Mouse (Mus musculus) spleen, adult 2 months (tissue): ENCODE measurements around the gene Slc38a9. TPM values are rescaled to one million over a fixed set of nuclear protein-coding genes. Genes with fewer than 3 reads are reported as not detected.

ENCODE experiments used
- DNase-seq, 2 experiments: peaks; one replicate each; pipeline versions ENCODE4 v3.0.0 to v3.0.0-alpha.2; 2012 to 2021; ENCODE audit warnings: low spot score in 2 of 2, low read depth in 1 of 2
- H3K27ac ChIP-seq: fragments of 200-500 bp; 2 replicates; pipeline ENCODE4 v1.5.1; 2012; ENCODE audit warnings: low read length, inconsistent platforms; ENCODE audit not compliant: insufficient read depth
- H3K27me3 ChIP-seq: fragments of 200-500 bp; 2 replicates; pipeline ENCODE4 v1.6.1; 2012; ENCODE audit warnings: mild to moderate bottlenecking, moderate library complexity, low read length, inconsistent platforms; ENCODE audit not compliant: control insufficient read depth, insufficient read depth
- H3K36me3 ChIP-seq: fragments of 200-500 bp; 2 replicates; pipeline ENCODE4 v1.6.1; 2012; ENCODE audit warnings: mild to moderate bottlenecking, low read length, inconsistent platforms; ENCODE audit not compliant: control insufficient read depth, insufficient read depth
- H3K4me1 ChIP-seq: fragments of 200-500 bp; 2 replicates; pipeline ENCODE4 v1.6.1; 2011; ENCODE audit warnings: inconsistent platforms; ENCODE audit not compliant: control insufficient read depth, insufficient read depth, insufficient read length
- H3K4me3 ChIP-seq: fragments of 200-500 bp; 2 replicates; pipeline ENCODE4 v1.5.1; 2011; ENCODE audit warnings: mild to moderate bottlenecking, inconsistent platforms; ENCODE audit not compliant: insufficient read depth, insufficient read length; ENCODE audit errors: extremely low read depth
- CTCF ChIP-seq: fragments of 200-500 bp; IDR thresholded peaks from 2 replicates; pipeline ENCODE4 v1.5.1; 2011; ENCODE audit warnings: mild to moderate bottlenecking, inconsistent platforms; ENCODE audit not compliant: insufficient read depth, insufficient read length, insufficient replicate concordance; ENCODE audit errors: extremely low read depth
- POLR2A ChIP-seq: fragments of 200-500 bp; IDR thresholded peaks from 2 replicates; pipeline ENCODE4 v1.6.1; 2011; ENCODE audit warnings: low read depth, low read length, inconsistent platforms
- WGBS: fragments of 180-500 bp; shearing (Covaris S2); methylation state at CpG from one replicate; pipeline ENCODE4 v1.1.7; 2018; 5-methylcytosine and 5-hydroxymethylcytosine counted together
- polyA plus RNA-seq: library from polyadenylated mRNA; depleted of rRNA; stranded (reverse); fragments of >200 nt; gene quantifications from 2 replicates; pipeline ENCODE4 v1.2.3, GENCODE M21; 2012

Gene Slc38a9
- polyA plus RNA-seq, 1 experiment: 22.0 TPM

DNA sequence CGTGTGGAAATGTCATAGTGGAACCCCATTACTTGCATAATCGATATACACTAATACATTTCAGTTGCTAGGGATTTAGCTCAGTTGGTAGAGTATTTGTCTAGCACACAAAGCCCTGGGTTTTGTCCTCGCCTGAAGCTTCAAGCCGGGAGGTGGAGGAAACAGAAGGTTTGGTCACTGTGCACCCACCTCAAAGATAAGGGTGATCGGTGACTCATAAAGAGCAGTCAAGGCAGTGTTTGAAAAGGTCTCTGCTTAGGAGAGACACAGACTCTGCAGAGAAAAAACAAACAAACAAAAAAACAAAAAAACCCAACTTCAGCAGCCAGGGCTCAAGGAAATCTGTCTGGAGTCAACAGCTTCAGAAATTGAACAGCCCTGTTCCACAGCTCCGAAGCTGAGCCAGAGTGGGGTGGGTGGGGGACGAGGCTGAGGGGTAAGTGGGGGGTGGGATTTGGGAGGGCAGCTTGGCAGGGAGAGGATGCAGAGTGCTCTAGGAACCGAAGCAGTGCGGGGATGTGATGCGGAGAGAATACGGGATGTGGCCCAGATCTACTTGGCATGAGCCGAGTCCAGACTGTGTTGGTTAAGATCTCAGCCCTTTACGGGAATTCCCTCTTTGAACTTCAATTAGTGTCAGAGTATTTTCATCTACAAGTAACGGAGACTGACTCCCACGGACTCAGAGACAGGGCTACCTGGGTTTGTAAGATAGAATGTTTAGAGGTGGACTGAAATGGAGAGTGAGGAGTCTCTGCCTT, 99.4 kb downstream of the Slc38a9 start:
- H3K27me3 ChIP-seq: no peaks in the 10 kb centered on the region
- TF ChIP-seq CTCF (no peak), POLR2A (no peak)
- no peak overlapping the region for H3K27ac ChIP-seq
- peaks cover 2% of the 10 kb centered on the region; the same call in 1 of the 2 replicates for H3K4me1 ChIP-seq
- no peaks in the 10 kb centered on the region for H3K36me3 ChIP-seq
- WGBS: 73% methylated on average over 15 of the region's 15 CpGs
- no peak overlapping the region for H3K4me3 ChIP-seq
- no peak for DNase-seq

DNA sequence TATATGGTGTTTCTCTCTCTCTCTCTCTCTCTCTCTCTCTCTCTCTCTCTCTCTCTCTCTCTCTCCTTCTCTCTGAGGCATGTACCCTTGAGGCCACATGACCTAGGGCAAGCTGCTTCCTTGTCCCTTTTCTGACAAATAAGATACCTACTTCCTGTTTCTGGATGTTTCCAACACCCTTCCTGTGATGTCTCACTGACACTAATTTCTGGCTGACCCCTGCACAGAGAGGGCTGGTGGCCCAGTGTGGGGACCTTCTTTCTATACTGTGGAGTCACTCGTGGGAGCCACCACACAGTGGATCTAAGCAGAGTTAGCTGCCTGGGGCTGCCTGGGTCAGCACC, 100.0 kb downstream of the Slc38a9 start:
- no peak for DNase-seq
- H3K27ac ChIP-seq: peak overlapping the region; percentile 41; the same call in 1 of the 2 replicates
- no peaks in the 10 kb centered on the region for H3K36me3 ChIP-seq
- peaks cover 2% of the 10 kb centered on the region; the same call in 1 of the 2 replicates for H3K4me1 ChIP-seq
- TF ChIP-seq POLR2A: no peak
- TF ChIP-seq CTCF: no peak
- H3K27me3 ChIP-seq: no peaks in the 10 kb centered on the region
- 4% methylated on average over 1 of the region's 1 CpGs for WGBS
- H3K4me3 ChIP-seq: no peak overlapping the region

GRCm38 (mm10) chr13:112761787-112762186, 101.2 kb downstream of the Slc38a9 start:
- Histone ChIP-seq H3K27me3 (no peaks in the 10 kb centered on the region), H3K36me3 (no peaks in the 10 kb centered on the region), H3K27ac (0 out of 2 replicates have a peak overlapping the region, but pooled peaks have one; percentile 12), H3K4me3 (no peak overlapping the region), H3K4me1 (peaks cover 2% of the 10 kb centered on the region; the same call in 1 of the 2 replicates)
- DNase-seq: no peak
- TF ChIP-seq POLR2A: no peak
- TF ChIP-seq CTCF: no peak
- 38% methylated on average over 1 of the region's 1 CpGs for WGBS

GRCm38 (mm10) chr13:112762548-112762947, 102.0 kb downstream of the Slc38a9 start:
- DNase-seq: no peak
- Histone ChIP-seq H3K4me1 (peaks cover 2% of the 10 kb centered on the region; the same call in 1 of the 2 replicates), H3K27ac (no peak overlapping the region), H3K4me3 (no peak overlapping the region), H3K36me3 (no peaks in the 10 kb centered on the region), H3K27me3 (no peaks in the 10 kb centered on the region)
- 87% methylated on average over 4 of the region's 4 CpGs for WGBS
- no peak for TF ChIP-seq CTCF
- TF ChIP-seq POLR2A: no peak

- TF ChIP-seq POLR2A: no peak
- no peak for TF ChIP-seq CTCF
- Histone ChIP-seq H3K36me3 (no peaks in the 10 kb centered on the region), H3K4me1 (peaks cover 2% of the 10 kb centered on the region; the same call in 1 of the 2 replicates), H3K4me3 (no peak overlapping the region), H3K27me3 (no peaks in the 10 kb centered on the region), H3K27ac (no peak overlapping the region)
- 83% methylated on average over 10 of the region's 10 CpGs for WGBS
- DNase-seq: no peak
Measured at GRCm38 (mm10) chr13:112763531-112764091, 103.1 kb downstream of the Slc38a9 start.

DNA sequence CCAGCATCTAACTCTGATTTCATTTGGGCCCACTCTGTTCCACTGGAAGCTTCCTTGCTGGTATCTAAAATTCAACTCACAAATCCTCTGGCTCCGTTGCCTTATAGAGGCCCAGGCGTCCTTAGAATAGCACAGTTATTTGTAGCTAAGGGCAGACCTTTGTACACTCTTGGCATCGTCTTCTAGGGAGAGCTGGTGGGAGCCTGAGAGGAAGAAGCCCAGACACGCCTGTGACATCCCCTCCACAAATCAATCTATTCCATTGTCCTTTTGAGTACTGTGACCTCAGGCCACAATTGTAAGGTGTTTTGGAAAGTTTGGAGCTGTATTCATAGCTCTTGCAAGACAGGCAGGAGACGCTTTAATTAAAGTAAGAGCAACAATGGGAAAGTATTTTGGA, 104.0 kb downstream of the Slc38a9 start:
- no peak for DNase-seq
- no peak overlapping the region for H3K27ac ChIP-seq
- WGBS: 89% methylated on average over 5 of the region's 5 CpGs
- no peaks in the 10 kb centered on the region for H3K27me3 ChIP-seq
- H3K36me3 ChIP-seq: no peaks in the 10 kb centered on the region
- peaks cover 2% of the 10 kb centered on the region; the same call in 1 of the 2 replicates for H3K4me1 ChIP-seq
- no peak overlapping the region for H3K4me3 ChIP-seq
- TF ChIP-seq POLR2A (no peak), CTCF (no peak)

GRCm38 (mm10) chr13:112765654-112766053, 105.1 kb downstream of the Slc38a9 start:
- TF ChIP-seq POLR2A: no peak
- TF ChIP-seq CTCF: no peak
- H3K4me3 ChIP-seq: no peak overlapping the region
- H3K27me3 ChIP-seq: no peaks in the 10 kb centered on the region
- WGBS: 89% methylated on average over 3 of the region's 3 CpGs
- peaks cover under 1% of the 10 kb centered on the region; the same call in 1 of the 2 replicates for H3K4me1 ChIP-seq
- no peak for DNase-seq
- H3K36me3 ChIP-seq: no peaks in the 10 kb centered on the region
- no peak overlapping the region for H3K27ac ChIP-seq
